Mouse (Mus musculus) kidney, adult 2 months (tissue): ENCODE measurements around the gene Trp53i11.

Experiments used
- CTCF ChIP-seq: fragments of 200-500 bp; conservative IDR thresholded peaks from 2 replicates; pipeline ENCODE4 v1.5.1; 2011; ENCODE audit warnings: low read depth, mild to moderate bottlenecking, control low read depth, low read length, moderate library complexity, mixed read lengths; ENCODE audit not compliant: insufficient read depth, insufficient read length
- POLR2A ChIP-seq: fragments of 200-500 bp; IDR thresholded peaks from one replicate; pipeline ENCODE4 v1.6.1; 2011; ENCODE audit warnings: low read depth, low read length, control low read depth

DNA sequence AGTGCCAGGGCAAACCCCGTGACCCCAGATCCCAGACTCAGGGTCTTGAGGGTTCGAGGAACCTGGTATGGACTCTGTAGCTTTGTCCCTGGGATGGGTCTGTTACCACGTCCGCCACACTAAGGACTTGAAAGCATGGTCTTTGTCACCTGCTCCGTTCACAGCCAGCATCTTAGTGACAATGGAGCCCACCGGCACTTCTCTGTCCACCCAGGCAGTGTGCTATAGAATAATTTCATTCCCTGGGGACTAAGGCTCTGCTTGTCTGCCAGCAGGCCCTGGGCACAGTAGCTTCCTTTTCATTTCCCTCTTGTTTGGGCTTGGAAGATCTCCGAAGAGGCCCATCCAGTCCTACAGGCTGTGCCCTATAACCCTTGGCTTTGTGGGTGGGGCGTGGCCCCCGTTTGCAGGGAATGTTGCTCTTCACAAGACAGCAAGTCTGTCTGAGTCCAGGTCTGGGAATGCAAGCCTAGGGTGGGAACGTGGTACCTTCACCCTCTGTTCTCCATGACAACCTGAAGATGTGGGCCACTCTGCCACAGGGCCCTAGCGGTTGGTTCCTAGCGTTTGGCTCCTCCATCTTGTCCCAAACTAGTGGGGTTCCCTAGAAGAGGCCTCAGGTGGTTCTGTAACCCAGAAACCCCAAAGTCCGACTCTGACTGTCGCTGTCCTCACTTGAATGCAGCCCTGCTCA is 4.3 kb downstream of the Trp53i11 start:
- TF ChIP-seq POLR2A: no peak
- no peak for TF ChIP-seq CTCF
